Mouse (Mus musculus): ENCODE measurements around the gene Slc25a13. TPM values are rescaled to one million over a fixed set of nuclear protein-coding genes. Genes with fewer than 3 reads are reported as not detected.

Slc25a13 gene
- polyA plus RNA-seq, 1 experiment from 2014 or later, result 55.4 TPM

- DNase-seq (ENCODE audit: low spot score), result no peak
- H3K36me3 ChIP-seq (ENCODE audit: control insufficient read depth, insufficient read depth, low read length), result no peaks in the 10 kb centered on the region
- no peaks in the 10 kb centered on the region for H3K27me3 ChIP-seq (replicated peaks; ENCODE audit: control insufficient read depth, insufficient read depth, low read length)
- no peak overlapping the region for H3K27ac ChIP-seq (ENCODE audit: low read depth, low read length)
- H3K9ac ChIP-seq (ENCODE audit: low read depth, low read length), result no peak overlapping the region
- 97% methylated on average over 7 of the region's 7 CpGs for WGBS
- no peak for ATAC-seq (replicated peaks; ENCODE audit: low FRiP score)
- no peak overlapping the region for H3K4me3 ChIP-seq (ENCODE audit: low read depth, low read length)
- peaks cover 34% of the 10 kb centered on the region for H3K4me1 ChIP-seq (replicated peaks; ENCODE audit: control insufficient read depth, insufficient read depth, low read length)
- no peaks in the 10 kb centered on the region for H3K9me3 ChIP-seq (ENCODE audit: control insufficient read depth, low read length)
- H3K4me2 ChIP-seq, result no peak overlapping the region
Observed at GRCm38 (mm10) chr6:6210637-6211036, 6.3 kb downstream of the Slc25a13 start.

GRCm38 (mm10) chr6:6208351-6209059 lies 8.5 kb downstream of the Slc25a13 start:
- Histone ChIP-seq H3K27ac (ENCODE audit: low read depth, low read length) (peak overlapping the region; percentile 71), H3K9me3 (ENCODE audit: control insufficient read depth, low read length) (no peaks in the 10 kb centered on the region), H3K4me3 (ENCODE audit: low read depth, low read length) (no peak overlapping the region), H3K27me3 (replicated peaks; ENCODE audit: control insufficient read depth, insufficient read depth, low read length) (no peaks in the 10 kb centered on the region), H3K4me2 (peak overlapping the region; percentile 57), H3K4me1 (replicated peaks; ENCODE audit: control insufficient read depth, insufficient read depth, low read length) (peaks cover 37% of the 10 kb centered on the region), H3K9ac (ENCODE audit: low read depth, low read length) (peak overlapping the region; percentile 30; the same call in 1 of the 2 replicates), H3K36me3 (ENCODE audit: control insufficient read depth, insufficient read depth, low read length) (no peaks in the 10 kb centered on the region)
- WGBS, result 7% methylated on average over 4 of the region's 4 CpGs
- peak; percentile 55 for ATAC-seq (replicated peaks; ENCODE audit: low FRiP score)
- DNase-seq (ENCODE audit: low spot score), result peak; percentile 30

- Histone ChIP-seq H3K27ac (ENCODE audit: low read depth, low read length) (peak overlapping the region; percentile 71), H3K9me3 (ENCODE audit: control insufficient read depth, low read length) (no peaks in the 10 kb centered on the region), H3K4me1 (replicated peaks; ENCODE audit: control insufficient read depth, insufficient read depth, low read length) (peaks cover 36% of the 10 kb centered on the region), H3K36me3 (ENCODE audit: control insufficient read depth, insufficient read depth, low read length) (no peaks in the 10 kb centered on the region), H3K4me3 (ENCODE audit: low read depth, low read length) (no peak overlapping the region), H3K4me2 (peak overlapping the region; percentile 57), H3K27me3 (replicated peaks; ENCODE audit: control insufficient read depth, insufficient read depth, low read length) (no peaks in the 10 kb centered on the region), H3K9ac (ENCODE audit: low read depth, low read length) (peak overlapping the region; percentile 30; the same call in 1 of the 2 replicates)
- ATAC-seq (replicated peaks; ENCODE audit: low FRiP score), result peak; percentile 8; the same call in 1 of the 2 replicates
- WGBS, result 46% methylated on average over 3 of the region's 3 CpGs
- DNase-seq (ENCODE audit: low spot score), result no peak
Observed at GRCm38 (mm10) chr6:6207836-6208235, 9.1 kb downstream of the Slc25a13 start.

- H3K4me2 ChIP-seq, result peak overlapping the region; percentile 57
- WGBS, result 27% methylated on average over 1 of the region's 1 CpGs
Observed at GRCm38 (mm10) chr6:6207395-6207794, 9.6 kb downstream of the Slc25a13 start.

GRCm38 (mm10) chr6:6205599-6206165 lies 11.3 kb downstream of the Slc25a13 start:
- no peak overlapping the region for H3K9ac ChIP-seq (ENCODE audit: low read depth, low read length)
- no peak overlapping the region for H3K4me2 ChIP-seq
- WGBS, result 82% methylated on average over 3 of the region's 3 CpGs
- no peak for ATAC-seq (replicated peaks; ENCODE audit: low FRiP score)
- no peak overlapping the region for H3K27ac ChIP-seq (ENCODE audit: low read depth, low read length)
- H3K27me3 ChIP-seq (replicated peaks; ENCODE audit: control insufficient read depth, insufficient read depth, low read length), result no peaks in the 10 kb centered on the region
- no peaks in the 10 kb centered on the region for H3K9me3 ChIP-seq (ENCODE audit: control insufficient read depth, low read length)
- DNase-seq (ENCODE audit: low spot score), result no peak
- H3K36me3 ChIP-seq (ENCODE audit: control insufficient read depth, insufficient read depth, low read length), result no peaks in the 10 kb centered on the region
- no peak overlapping the region for H3K4me3 ChIP-seq (ENCODE audit: low read depth, low read length)
- H3K4me1 ChIP-seq (replicated peaks; ENCODE audit: control insufficient read depth, insufficient read depth, low read length), result peaks cover 37% of the 10 kb centered on the region

More at GRCm38 (mm10) chr6:6207395-6207794, 9.6 kb downstream of the Slc25a13 start:
- Histone ChIP-seq H3K9ac (ENCODE audit: low read depth, low read length) (no peak overlapping the region), H3K9me3 (ENCODE audit: control insufficient read depth, low read length) (no peaks in the 10 kb centered on the region), H3K4me3 (ENCODE audit: low read depth, low read length) (no peak overlapping the region), H3K36me3 (ENCODE audit: control insufficient read depth, insufficient read depth, low read length) (no peaks in the 10 kb centered on the region), H3K4me1 (replicated peaks; ENCODE audit: control insufficient read depth, insufficient read depth, low read length) (peaks cover 34% of the 10 kb centered on the region), H3K27me3 (replicated peaks; ENCODE audit: control insufficient read depth, insufficient read depth, low read length) (no peaks in the 10 kb centered on the region), H3K27ac (ENCODE audit: low read depth, low read length) (peak overlapping the region; percentile 71; the same call in 1 of the 2 replicates)
- peak; percentile 30 for DNase-seq (ENCODE audit: low spot score)
- ATAC-seq (replicated peaks; ENCODE audit: low FRiP score), result peak; percentile 81

- H3K4me3 ChIP-seq (ENCODE audit: low read depth, low read length), result no peak overlapping the region
- no peaks in the 10 kb centered on the region for H3K9me3 ChIP-seq (ENCODE audit: control insufficient read depth, low read length)
- H3K4me1 ChIP-seq (replicated peaks; ENCODE audit: control insufficient read depth, insufficient read depth, low read length), result peaks cover 13% of the 10 kb centered on the region
- no peaks in the 10 kb centered on the region for H3K36me3 ChIP-seq (ENCODE audit: control insufficient read depth, insufficient read depth, low read length)
- no peak overlapping the region for H3K4me2 ChIP-seq
- H3K27me3 ChIP-seq (replicated peaks; ENCODE audit: control insufficient read depth, insufficient read depth, low read length), result no peaks in the 10 kb centered on the region
- no peak overlapping the region for H3K9ac ChIP-seq (ENCODE audit: low read depth, low read length)
- no peak overlapping the region for H3K27ac ChIP-seq (ENCODE audit: low read depth, low read length)
- ATAC-seq (replicated peaks; ENCODE audit: low FRiP score) (no peak), DNase-seq (ENCODE audit: low spot score) (no peak)
- WGBS, result 81% methylated on average over 6 of the region's 6 CpGs
Observed at GRCm38 (mm10) chr6:6202451-6202850, 14.5 kb downstream of the Slc25a13 start.

GRCm38 (mm10) chr6:6201977-6202376 lies 15.0 kb downstream of the Slc25a13 start:
- H3K36me3 ChIP-seq (ENCODE audit: control insufficient read depth, insufficient read depth, low read length), result no peaks in the 10 kb centered on the region
- DNase-seq (ENCODE audit: low spot score) (no peak), ATAC-seq (replicated peaks; ENCODE audit: low FRiP score) (no peak)
- H3K4me2 ChIP-seq, result no peak overlapping the region
- WGBS, result 79% methylated on average over 5 of the region's 5 CpGs
- H3K27me3 ChIP-seq (replicated peaks; ENCODE audit: control insufficient read depth, insufficient read depth, low read length), result no peaks in the 10 kb centered on the region
- no peak overlapping the region; the same call in 1 of the 2 replicates for H3K27ac ChIP-seq (ENCODE audit: low read depth, low read length)
- H3K4me1 ChIP-seq (replicated peaks; ENCODE audit: control insufficient read depth, insufficient read depth, low read length), result peaks cover 9% of the 10 kb centered on the region
- no peak overlapping the region for H3K9ac ChIP-seq (ENCODE audit: low read depth, low read length)
- H3K4me3 ChIP-seq (ENCODE audit: low read depth, low read length), result no peak overlapping the region
- no peaks in the 10 kb centered on the region for H3K9me3 ChIP-seq (ENCODE audit: control insufficient read depth, low read length)

- no peak for DNase-seq (ENCODE audit: low spot score)
- Histone ChIP-seq H3K36me3 (ENCODE audit: control insufficient read depth, insufficient read depth, low read length) (no peaks in the 10 kb centered on the region), H3K4me3 (ENCODE audit: low read depth, low read length) (no peak overlapping the region), H3K9me3 (ENCODE audit: control insufficient read depth, low read length) (no peaks in the 10 kb centered on the region), H3K4me2 (no peak overlapping the region), H3K27me3 (replicated peaks; ENCODE audit: control insufficient read depth, insufficient read depth, low read length) (no peaks in the 10 kb centered on the region), H3K9ac (ENCODE audit: low read depth, low read length) (no peak overlapping the region), H3K4me1 (replicated peaks; ENCODE audit: control insufficient read depth, insufficient read depth, low read length) (peaks cover 4% of the 10 kb centered on the region; the same call in 1 of the 2 replicates), H3K27ac (ENCODE audit: low read depth, low read length) (no peak overlapping the region)
- WGBS, result 88% methylated on average over 10 of the region's 10 CpGs
- no peak for ATAC-seq (replicated peaks; ENCODE audit: low FRiP score)
Observed at GRCm38 (mm10) chr6:6199138-6199870, 17.7 kb downstream of the Slc25a13 start.
